Mouse (Mus musculus) large intestine, adult 2 months (tissue): ENCODE results near the gene Higd1a. TPM values are rescaled to one million over a fixed set of nuclear protein-coding genes. Genes with fewer than 3 reads are reported as not detected.
A peak's percentile ranks its signal among the peaks of the same experiment; 100 is the strongest.

Source experiments
- DNase-seq: peaks from one replicate; pipeline ENCODE4 v3.0.0-alpha.2; 2012; ENCODE audit warnings: low read depth, low spot score
- WGBS: fragments of 180-500 bp; shearing (Covaris S2); methylation state at CpG from one replicate; pipeline ENCODE4 v1.1.7; 2018; 5-methylcytosine and 5-hydroxymethylcytosine counted together
- polyA plus RNA-seq: library from polyadenylated mRNA; depleted of rRNA; stranded (reverse); fragments of >200 nt; gene quantifications from 2 replicates; pipeline ENCODE4 v1.2.3, GENCODE M21; 2012

Higd1a gene
- polyA plus RNA-seq, 1 experiment = 29.0 TPM

- WGBS = 14% methylated on average over 7 of the region's 7 CpGs
- no peak for DNase-seq
Measured at GRCm38 (mm10) chr9:121882015-121882457, 23.9 kb upstream of the Higd1a start.

GRCm38 (mm10) chr9:121881301-121881700 lies 23.1 kb upstream of the Higd1a start:
- no peak for DNase-seq
- 70% methylated on average over 6 of the region's 6 CpGs for WGBS

GRCm38 (mm10) chr9:121880840-121881239 lies 22.7 kb upstream of the Higd1a start:
- WGBS = 16% methylated on average over 14 of the region's 14 CpGs
- DNase-seq = no peak

GRCm38 (mm10) chr9:121877052-121877740 lies 19.0 kb upstream of the Higd1a start:
- WGBS = 8% methylated on average over 3 of the region's 3 CpGs
- no peak for DNase-seq

GRCm38 (mm10) chr9:121873578-121873977 lies 15.4 kb upstream of the Higd1a start:
- no peak for DNase-seq

- 41% methylated on average over 2 of the region's 2 CpGs for WGBS
- DNase-seq = peak; percentile 72
Measured at GRCm38 (mm10) chr9:121872062-121872683, 14.0 kb upstream of the Higd1a start.

GRCm38 (mm10) chr9:121869973-121870515 lies 11.9 kb upstream of the Higd1a start:
- WGBS = 27% methylated on average over 4 of the region's 4 CpGs
- DNase-seq = no peak

GRCm38 (mm10) chr9:121869432-121869831 lies 11.3 kb upstream of the Higd1a start:
- WGBS = 47% methylated on average over 5 of the region's 5 CpGs

GRCm38 (mm10) chr9:121868236-121868635 lies 10.1 kb upstream of the Higd1a start:
- 70% methylated on average over 6 of the region's 6 CpGs for WGBS
- DNase-seq = no peak

More at GRCm38 (mm10) chr9:121869432-121869831, 11.3 kb upstream of the Higd1a start:
- no peak for DNase-seq

- no peak for DNase-seq
- WGBS = 60% methylated on average over 6 of the region's 6 CpGs
Measured at GRCm38 (mm10) chr9:121867632-121868031, 9.5 kb upstream of the Higd1a start.

- 56% methylated on average over 3 of the region's 3 CpGs for whole genome bisulfite sequencing
- DNase-seq = no peak
Measured at GRCm38 (mm10) chr9:121865425-121866008, 7.4 kb upstream of the Higd1a start.

- 65% methylated on average over 4 of the region's 4 CpGs for WGBS
- DNase-seq = no peak
Measured at GRCm38 (mm10) chr9:121864837-121865236, 6.7 kb upstream of the Higd1a start.

GRCm38 (mm10) chr9:121860921-121861320 lies 2.8 kb upstream of the Higd1a start:
- 96% methylated on average over 2 of the region's 2 CpGs for WGBS
- no peak for DNase-seq

GRCm38 (mm10) chr9:121859345-121859744 lies 1.2 kb upstream of the Higd1a start:
- WGBS = 91% methylated on average over 2 of the region's 2 CpGs
- no peak for DNase-seq

- DNase-seq = peak; percentile 83
- WGBS = under 1% methylated on average over 70 of the region's 70 CpGs
Measured at GRCm38 (mm10) chr9:121857474-121858152, 549 bp downstream of the Higd1a start.

- DNase-seq = no peak
- WGBS = 1% methylated on average over 39 of the region's 39 CpGs
Measured at GRCm38 (mm10) chr9:121856649-121857416, 1.3 kb downstream of the Higd1a start.

GRCm38 (mm10) chr9:121854246-121854645 lies 3.9 kb downstream of the Higd1a start:
- WGBS = 32% methylated on average over 3 of the region's 3 CpGs
- no peak for DNase-seq

GRCm38 (mm10) chr9:121847842-121848241 lies 10.3 kb downstream of the Higd1a start:
- DNase-seq = no peak
- 63% methylated on average over 5 of the region's 5 CpGs for WGBS

- DNase-seq = no peak
- WGBS = 90% methylated on average over 4 of the region's 4 CpGs
Measured at GRCm38 (mm10) chr9:121847138-121847537, 11.0 kb downstream of the Higd1a start.
